10 mouse cellular contexts compared by ENCODE assay signal in the genomic region with DNA sequence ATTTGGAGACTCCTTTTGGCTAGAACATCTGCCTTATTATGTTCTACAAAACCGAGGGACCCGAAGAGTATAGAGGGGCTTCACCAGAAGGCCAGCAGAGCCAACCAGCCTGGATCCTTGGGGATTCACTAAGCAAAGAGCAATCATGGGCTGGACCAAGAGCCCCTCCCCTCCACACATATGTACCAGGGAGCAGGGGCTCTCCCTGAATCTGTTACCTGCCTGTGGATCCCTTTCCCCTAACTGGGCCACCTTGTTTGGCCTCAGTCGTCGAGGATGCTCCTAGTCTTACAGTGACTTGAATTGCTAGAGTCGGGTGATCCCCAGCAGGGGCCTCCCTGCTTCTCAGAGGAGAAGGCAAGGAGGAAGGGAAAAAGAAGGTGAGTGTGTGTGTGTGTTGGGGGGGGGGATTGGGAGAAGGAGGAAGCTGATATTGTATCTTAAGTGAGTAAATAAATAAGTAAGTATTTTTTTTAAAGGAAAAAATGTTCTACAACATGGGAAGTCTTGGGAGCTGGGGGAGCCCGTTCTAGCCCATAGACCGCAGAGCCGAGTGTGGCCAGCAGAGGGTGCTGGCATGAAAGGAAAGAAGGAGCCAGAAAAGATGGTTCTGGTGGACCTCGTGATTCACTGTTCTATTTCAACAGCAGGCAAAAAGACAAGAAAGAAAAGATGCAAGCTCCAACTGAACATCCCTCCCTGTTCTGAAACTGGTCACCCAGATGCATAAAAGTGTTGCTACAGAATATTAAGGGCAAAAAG. TPM values are rescaled to one million over a fixed set of nuclear protein-coding genes. Genes with fewer than 3 reads are reported as not detected.
A peak's percentile ranks its signal among the peaks of the same experiment; 100 is the strongest.
DNase-seq lines count a peak whose midpoint lies in the region; ATAC-seq lines count a peak whose summit lies in the region.
"Had no signal": no experiment of that assay in that cellular context is flagged by ENCODE, and none has a peak within 500 bp of the region (broad histone marks: within the 10 kb centered on the region; RNA-seq: fewer than 3 reads in every experiment).

No protein-coding gene starts in this region.

- no peaks in the 10 kb centered on the region for H3K27me3 ChIP-seq in kidney, embryonic 15.5 days
- no peaks in the 10 kb centered on the region for H3K27me3 ChIP-seq in liver, embryonic 13.5 days
- H3K27me3 ChIP-seq: embryonic facial prominence, embryonic 13.5 days; neural tube, embryonic 13.5 days had no signal

- peak; percentile 88 for DNase-seq in 3T3-L1 (ENCODE audit: low read depth, low spot score)
- peak; percentile 93 for DNase-seq in NIH3T3 (ENCODE audit: low read depth)
- peak; percentile 85 to 87 for DNase-seq in cerebellum, postnatal 10 days
- peak; percentile 15 to 24 for DNase-seq in gastrocnemius, adult 8-10 months (ENCODE audit: low spot score in 2 of 2)
- peak; percentile 4 for DNase-seq in liver, embryonic 13.5 days
- peak; percentile 64 for DNase-seq in retina, postnatal 1 day
- peak; percentile 45 for DNase-seq in urinary bladder, adult 2 months (ENCODE audit: low spot score)

- H3K27ac ChIP-seq in kidney, embryonic 15.5 days = no peak overlapping the region
- H3K27ac ChIP-seq in liver, embryonic 13.5 days = no peak overlapping the region
- H3K27ac ChIP-seq: embryonic facial prominence, embryonic 13.5 days; neural tube, embryonic 13.5 days had no signal

- no peak overlapping the region for H3K4me3 ChIP-seq in kidney, embryonic 15.5 days (replicated peaks)
- H3K4me3 ChIP-seq in liver, embryonic 13.5 days (replicated peaks) = no peak overlapping the region
- H3K4me3 ChIP-seq: embryonic facial prominence, embryonic 13.5 days; neural tube, embryonic 13.5 days had no signal

- peak; percentile 70; the same call in 1 of the 2 replicates for ATAC-seq in kidney, embryonic 15.5 days (replicated peaks; ENCODE audit: low FRiP score)
- ATAC-seq in liver, embryonic 13.5 days (ENCODE audit: low read depth) = no peak

- no peaks in the 10 kb centered on the region for H3K36me3 ChIP-seq in kidney, embryonic 15.5 days
- H3K36me3 ChIP-seq in liver, embryonic 13.5 days = no peaks in the 10 kb centered on the region
- H3K36me3 ChIP-seq: embryonic facial prominence, embryonic 13.5 days; neural tube, embryonic 13.5 days had no signal

- H3K4me1 ChIP-seq in kidney, embryonic 15.5 days = peaks cover 3% of the 10 kb centered on the region; the same call in 1 of the 2 replicates
- no peaks in the 10 kb centered on the region for H3K4me1 ChIP-seq in liver, embryonic 13.5 days (replicated peaks)

- 28% methylated on average over 9 of the region's 9 CpGs for WGBS in kidney, embryonic 15.5 days
- WGBS in liver, embryonic 13.5 days (ENCODE audit: insufficient replicate concordance) = 13% methylated on average over 9 of the region's 9 CpGs

- no peaks in the 10 kb centered on the region for H3K9me3 ChIP-seq in kidney, embryonic 15.5 days (replicated peaks)
- H3K9me3 ChIP-seq in liver, embryonic 13.5 days (replicated peaks) = no peaks in the 10 kb centered on the region
- H3K9me3 ChIP-seq: embryonic facial prominence, embryonic 13.5 days; neural tube, embryonic 13.5 days had no signal

- no peak overlapping the region for H3K9ac ChIP-seq in kidney, embryonic 15.5 days
- no peak overlapping the region for H3K9ac ChIP-seq in liver, embryonic 13.5 days
- H3K9ac ChIP-seq: embryonic facial prominence, embryonic 13.5 days; neural tube, embryonic 13.5 days had no signal

- no peak overlapping the region for H3K4me2 ChIP-seq in kidney, embryonic 15.5 days
- H3K4me2 ChIP-seq in liver, embryonic 13.5 days = no peak overlapping the region
- H3K4me2 ChIP-seq: embryonic facial prominence, embryonic 13.5 days; neural tube, embryonic 13.5 days had no signal

RNA-seq across cellular contexts. Expression of a gene that starts 7.8 kb away (rescaled TPM):
- 1 to 10 TPM; 1.3 to 3.8 (median 2.6) TPM for total RNA-seq in gastrocnemius, adult 8-10 months (2022)
- 117 and 153 TPM in 2 replicates for polyA plus RNA-seq in kidney, embryonic 15.5 days (2015; fragmentation: Nextera tagmentation; extraction: Ambion mirVana)
- 21.9 and 26.3 TPM in 2 replicates for polyA plus RNA-seq in liver, embryonic 13.5 days (2015; fragmentation: Nextera tagmentation; extraction: Ambion mirVana)
- polyA plus RNA-seq in urinary bladder, adult 2 months (2012; rRNA removed) = 320 and 394 TPM in 2 replicates

Comparison
In these comparisons a context has a peak if more than half of its experiments do, and no peak if none do; other contexts are left out.
1. DNase-seq: peak in every context shown above with its lines; median percentile 93 in NIH3T3; 88 in 3T3-L1; 86 in cerebellum, postnatal 10 days; 64 in retina, postnatal 1 day; 45 in urinary bladder, adult 2 months; 20 in gastrocnemius, adult 8-10 months; 4 in liver, embryonic 13.5 days.